Mouse (Mus musculus): ENCODE results near the gene Mef2c.

DNA sequence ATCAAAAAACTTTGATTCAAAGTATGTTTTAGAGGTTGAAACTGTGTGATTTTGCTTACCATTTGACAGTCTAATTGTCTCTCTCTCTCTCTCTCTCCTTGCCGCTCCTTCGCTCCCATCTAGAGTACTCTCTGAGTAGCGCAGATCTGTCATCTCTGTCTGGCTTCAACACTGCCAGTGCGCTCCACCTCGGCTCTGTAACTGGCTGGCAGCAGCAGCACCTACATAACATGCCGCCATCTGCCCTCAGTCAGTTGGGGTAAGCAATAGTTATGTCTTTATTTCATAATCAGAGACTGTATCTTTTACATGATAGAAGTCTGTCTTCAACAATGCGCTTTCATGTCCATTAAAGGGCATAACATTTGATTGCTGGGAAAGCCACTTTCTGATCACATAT, 152.3 kb downstream of the Mef2c start:
- TF ChIP-seq POLR2A (IDR thresholded peaks at IDR 0.05; ENCODE audit: insufficient read length, low read depth), result no peak
- no peak for TF ChIP-seq POLR2AphosphoS2 (IDR thresholded peaks at IDR 0.05; ENCODE audit: insufficient read length, low read depth)
- TF ChIP-seq E2F4 (IDR thresholded peaks at IDR 0.05; ENCODE audit: insufficient read depth), result no peak
- no peak for TF ChIP-seq TCF3 (IDR thresholded peaks at IDR 0.05; ENCODE audit: insufficient read length, low read depth)
